Mouse (Mus musculus) megakaryocyte, embryonic 14.5 days (primary cell): ENCODE results near the gene Zbtb4.

Experiments
- FLI1 ChIP-seq: IDR thresholded peaks from 2 replicates; pipeline ENCODE4 v1.6.1; 2012; ENCODE audit warnings: low read length, inconsistent platforms, mixed read lengths
- GATA1 ChIP-seq: IDR thresholded peaks from 3 replicates; pipeline ENCODE4 v1.6.1; 2012; ENCODE audit warnings: mixed read lengths, low read length, inconsistent platforms, borderline replicate concordance

DNA sequence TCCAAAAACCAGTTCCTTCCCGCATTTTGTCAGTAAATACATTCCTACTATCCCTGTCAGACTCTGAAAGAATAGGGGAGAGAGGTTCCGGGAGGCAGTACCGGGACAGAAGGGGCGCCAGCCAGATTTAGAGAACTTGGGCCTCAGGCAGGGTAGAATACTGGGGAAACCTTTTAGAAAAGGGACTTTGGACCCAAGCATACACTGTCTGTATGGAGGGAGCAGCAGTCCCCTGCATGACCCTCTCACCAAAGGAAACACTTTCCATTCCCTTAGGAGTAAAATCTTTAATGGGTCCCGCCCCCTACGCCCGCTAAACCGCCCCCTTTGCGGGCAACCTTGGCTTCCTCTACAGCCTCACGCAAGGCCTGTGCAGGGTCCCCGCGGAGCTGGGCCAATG lies 37.6 kb downstream of the Zbtb4 start:
- TF ChIP-seq GATA1 (no peak), FLI1 (no peak)
